8 mouse cellular contexts compared by ENCODE assay signal in the genomic region with DNA sequence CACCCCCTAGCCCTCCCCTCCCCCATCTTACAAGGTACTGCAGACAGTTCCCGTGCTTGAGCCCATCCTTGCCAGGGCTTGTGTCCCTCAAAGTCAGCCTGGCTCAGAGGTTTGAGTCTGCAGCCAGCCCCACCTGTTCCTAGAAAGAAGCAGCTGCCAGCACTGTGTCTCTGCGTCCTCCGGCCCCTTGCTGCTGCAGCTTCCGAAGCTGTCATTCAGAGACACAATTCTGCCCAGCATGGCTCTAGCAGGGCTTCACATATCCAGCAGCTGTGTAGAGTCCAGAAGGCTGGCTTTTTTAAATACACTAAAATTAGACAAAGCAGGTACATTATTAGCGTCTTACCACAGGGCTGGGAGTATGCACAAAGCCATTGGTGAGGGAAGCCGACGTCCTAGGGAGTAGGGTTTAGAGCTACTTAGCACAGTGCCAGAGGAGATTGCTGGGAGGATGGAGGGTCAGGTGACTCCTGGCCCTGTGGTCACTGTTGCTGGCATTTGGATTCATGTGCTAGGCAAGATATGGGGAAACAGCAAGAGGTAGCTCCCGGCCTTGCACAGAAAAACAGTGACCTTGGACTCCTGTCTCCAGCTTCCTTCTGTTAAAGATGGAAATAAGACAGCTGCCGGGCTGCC.
DNase-seq lines count a peak whose midpoint lies in the region; ATAC-seq and TF ChIP-seq lines count a peak whose summit lies in the region.

No protein-coding gene starts in this region.

- H3K4me3 ChIP-seq in heart, embryonic 16.5 days (ENCODE audit: low read length) = no peak overlapping the region
- H3K4me3 ChIP-seq in left cerebral cortex, adult 2 months = no peak overlapping the region

- H3K27ac ChIP-seq in heart, embryonic 16.5 days (ENCODE audit: low read length) = no peak overlapping the region; the same call in 1 of the 2 replicates
- H3K27ac ChIP-seq in left cerebral cortex, adult 2 months = no peak overlapping the region

- H3K9ac ChIP-seq in heart, embryonic 16.5 days (ENCODE audit: low read length) = no peak overlapping the region; the same call in 1 of the 2 replicates

- intact Hi-C loops in left cerebral cortex, postnatal 10 days (cut with DNase I) = no loop called here
- intact Hi-C loops in left cerebral cortex, adult 2 months (cut with DNase I) = no loop called here

- TF ChIP-seq CTCF in left cerebral cortex, adult 2 months (IDR thresholded peaks at IDR 0.05) = no peak

- H3K9me3 ChIP-seq in heart, embryonic 16.5 days (replicated peaks; ENCODE audit: control insufficient read depth, low read length) = no peaks in the 10 kb centered on the region

- H3K27me3 ChIP-seq in heart, embryonic 16.5 days (ENCODE audit: control insufficient read depth, insufficient read depth, low read length) = no peaks in the 10 kb centered on the region

- peak; percentile 60 for DNase-seq in adrenal gland, adult 2 months
- DNase-seq in adrenal gland, postnatal 25 days = no peak
- DNase-seq in cerebellum, postnatal 14 days = peak; percentile 73 to 78
- peak; percentile 53 to 54 for DNase-seq in kidney, postnatal 36 days
- DNase-seq in left cerebral cortex, postnatal 10 days (ENCODE audit: extremely low spot score in 1 of 2, low spot score in 2 of 2) = no peak
- DNase-seq in B cell, adult 2 months = no peak
- DNase-seq in left cerebral cortex, adult 2 months (ENCODE audit: extremely low spot score in 1 of 2, low spot score in 2 of 2) = no peak

- peak; percentile 63; the same call in 1 of the 2 replicates for ATAC-seq in heart, embryonic 16.5 days (replicated peaks; ENCODE audit: extremely low read depth, insufficient read depth, low FRiP score)

- 37% methylated on average over 9 of the region's 9 CpGs for WGBS in heart, embryonic 16.5 days

- H3K36me3 ChIP-seq in heart, embryonic 16.5 days (ENCODE audit: control insufficient read depth, insufficient read depth) = no peaks in the 10 kb centered on the region

- peak overlapping the region; percentile 2 for H3K4me2 ChIP-seq in heart, embryonic 16.5 days (ENCODE audit: low read depth, low read length)

- H3K4me1 ChIP-seq in heart, embryonic 16.5 days (ENCODE audit: control insufficient read depth, insufficient read depth, low read length) = peaks cover 13% of the 10 kb centered on the region

Comparison
In these comparisons a context has a peak if more than half of its experiments do, and no peak if none do; other contexts are left out.
1. DNase-seq: peak in adrenal gland, adult 2 months (single experiment), cerebellum, postnatal 14 days (2 of 2) and kidney, postnatal 36 days (2 of 2); none in adrenal gland, postnatal 25 days (single experiment), left cerebral cortex, postnatal 10 days (0 of 2), B cell, adult 2 months (0 of 2) and left cerebral cortex, adult 2 months (0 of 2).